Mouse (Mus musculus) layer of hippocampus, adult 2 months (tissue): Measurements from ENCODE around the gene Zdhhc22. TPM values are rescaled to one million over a fixed set of nuclear protein-coding genes. Genes with fewer than 3 reads are reported as not detected.
A peak's percentile ranks its signal among the peaks of the same experiment; 100 is the strongest.

Source experiments
- DNase-seq, 2 experiments: peaks; one replicate each; pipeline ENCODE4 v3.0.0; 2022; ENCODE audit warnings: low spot score in 2 of 2
- H3K27ac ChIP-seq: fragments of 200-600 bp; 2 replicates; pipeline ENCODE4 v1.8.1; 2022
- H3K4me3 ChIP-seq: fragments of 200-600 bp; 2 replicates; pipeline ENCODE4 v1.8.1; 2022; ENCODE audit warnings: mild to moderate bottlenecking
- CTCF ChIP-seq: fragments of 200-600 bp; conservative IDR thresholded peaks from 2 replicates; pipeline ENCODE4 v1.8.1; 2022; ENCODE audit warnings: antibody characterized with exemption, mild to moderate bottlenecking, moderate library complexity
- total RNA-seq, 2 experiments: library from RNA; stranded (reverse); gene quantifications; 2 replicates each; pipeline ENCODE4 v1.2.3; 2021

Zdhhc22 gene
- total RNA-seq, 2 experiments from 2014 or later: 8.6 to 9.0 TPM

- peak overlapping the region; percentile 99 for H3K27ac ChIP-seq
Observed at GRCm38 (mm10) chr12:86950161-86950960, 39.9 kb downstream of the Zdhhc22 start.

GRCm38 (mm10) chr12:86949501-86949900 lies 40.7 kb downstream of the Zdhhc22 start:
- TF ChIP-seq CTCF: no peak

More at GRCm38 (mm10) chr12:86950161-86950960, 39.9 kb downstream of the Zdhhc22 start:
- TF ChIP-seq CTCF: no peak
- H3K4me3 ChIP-seq: peak overlapping the region; percentile 69
- DNase-seq: no peak

GRCm38 (mm10) chr12:86948627-86949026 lies 41.6 kb downstream of the Zdhhc22 start:
- no peak for TF ChIP-seq CTCF
- Histone ChIP-seq H3K27ac (peak overlapping the region; percentile 99), H3K4me3 (peak overlapping the region; percentile 69)
- no peak for DNase-seq

More at GRCm38 (mm10) chr12:86949501-86949900, 40.7 kb downstream of the Zdhhc22 start:
- H3K4me3 ChIP-seq: peak overlapping the region; percentile 69
- DNase-seq: no peak
- H3K27ac ChIP-seq: peak overlapping the region; percentile 99

GRCm38 (mm10) chr12:86947681-86948401 lies 42.4 kb downstream of the Zdhhc22 start:
- TF ChIP-seq CTCF: no peak
- H3K27ac ChIP-seq: peak overlapping the region; percentile 99
- peak in 1 of 2 experiments; percentile 59 for DNase-seq
- peak overlapping the region; percentile 69 for H3K4me3 ChIP-seq

GRCm38 (mm10) chr12:86946862-86947574 lies 43.2 kb downstream of the Zdhhc22 start, which contains the start of gene Cipc:
Gene Cipc, plus strand, starts transcription at chr12:86947043.
- peak within 1 kb of the TSS; percentile 99 for H3K27ac ChIP-seq
- TF ChIP-seq CTCF: no peak; the same call in 1 of the 2 replicates

GRCm38 (mm10) chr12:86946301-86946781 lies 43.9 kb downstream of the Zdhhc22 start:
- DNase-seq: no peak
- peak overlapping the region; percentile 69 for H3K4me3 ChIP-seq
- peak overlapping the region; percentile 99 for H3K27ac ChIP-seq
- no peak for TF ChIP-seq CTCF

More at GRCm38 (mm10) chr12:86946862-86947574, 43.2 kb downstream of the Zdhhc22 start, which contains the start of gene Cipc:
- peak; percentile 98 to 99 for DNase-seq
- peak within 1 kb of the TSS; percentile 69 for H3K4me3 ChIP-seq

- H3K27ac ChIP-seq: peak overlapping the region; percentile 99
- peak; percentile 78 to 83 for DNase-seq
- no peak overlapping the region for H3K4me3 ChIP-seq
- peak; percentile 92 for TF ChIP-seq CTCF
Observed at GRCm38 (mm10) chr12:86945126-86945525, 45.1 kb downstream of the Zdhhc22 start.

- peak overlapping the region; percentile 33; the same call in 1 of the 2 replicates for H3K27ac ChIP-seq
- TF ChIP-seq CTCF: no peak
- H3K4me3 ChIP-seq: no peak overlapping the region
- no peak for DNase-seq
Observed at GRCm38 (mm10) chr12:86943421-86943820, 46.8 kb downstream of the Zdhhc22 start.

GRCm38 (mm10) chr12:86941734-86942486 lies 48.3 kb downstream of the Zdhhc22 start:
- no peak for TF ChIP-seq CTCF
- no peak overlapping the region; the same call in 1 of the 2 replicates for H3K4me3 ChIP-seq
- peak overlapping the region; percentile 88 for H3K27ac ChIP-seq
- DNase-seq: peak in 1 of 2 experiments; percentile 74

- no peak for DNase-seq
- peak overlapping the region; percentile 22 for H3K4me3 ChIP-seq
- peak; percentile 27; the same call in 1 of the 2 replicates for TF ChIP-seq CTCF
- H3K27ac ChIP-seq: peak overlapping the region; percentile 88
Observed at GRCm38 (mm10) chr12:86941173-86941572, 49.1 kb downstream of the Zdhhc22 start.

GRCm38 (mm10) chr12:86938571-86938970 lies 51.7 kb downstream of the Zdhhc22 start:
- H3K27ac ChIP-seq: peak overlapping the region; percentile 55; the same call in 1 of the 2 replicates
- TF ChIP-seq CTCF: no peak
- H3K4me3 ChIP-seq: no peak overlapping the region
- no peak for DNase-seq
